11 mouse cellular contexts compared by ENCODE assay signal in the genomic region with DNA sequence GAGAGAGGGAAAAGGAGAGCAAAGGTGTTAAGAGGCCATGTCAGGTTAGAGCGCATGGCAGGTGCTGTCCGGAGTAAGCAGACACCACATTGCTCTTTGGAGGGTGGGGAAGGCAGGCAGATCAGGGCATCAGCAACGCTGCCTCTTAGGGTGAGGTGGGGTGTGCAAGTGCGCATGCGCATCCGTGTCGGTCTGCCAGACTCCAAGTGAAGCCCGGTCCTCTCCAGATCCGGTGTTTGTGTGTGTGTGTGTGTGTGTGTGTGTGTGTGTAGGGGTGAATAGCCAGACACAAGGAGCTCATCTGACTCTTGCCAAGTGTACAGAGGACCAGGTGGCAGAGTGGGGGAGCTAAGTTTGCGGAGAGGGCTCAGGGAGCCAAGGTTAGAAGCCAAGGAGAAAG. TPM values are rescaled to one million over a fixed set of nuclear protein-coding genes. Genes with fewer than 3 reads are reported as not detected.
DNase-seq lines count a peak whose midpoint lies in the region; ATAC-seq and TF ChIP-seq lines count a peak whose summit lies in the region.
"Had no signal": no experiment of that assay in that cellular context is flagged by ENCODE, and none has a peak within 500 bp of the region (broad histone marks: within the 10 kb centered on the region; RNA-seq: fewer than 3 reads in every experiment).

No protein-coding gene starts in this region.

- H3K9ac ChIP-seq in forebrain, embryonic 12.5 days, result no peak overlapping the region
- H3K9ac ChIP-seq in midbrain, embryonic 13.5 days (replicated peaks), result no peak overlapping the region
- H3K9ac ChIP-seq in midbrain, embryonic 14.5 days (replicated peaks; ENCODE audit: low read length), result no peak overlapping the region
- H3K9ac ChIP-seq: liver, embryonic 14.5 days had no signal

- H3K4me1 ChIP-seq in forebrain, embryonic 12.5 days, result peaks cover 16% of the 10 kb centered on the region
- peaks cover 44% of the 10 kb centered on the region for H3K4me1 ChIP-seq in forebrain, embryonic 10.5 days
- peaks cover 17% of the 10 kb centered on the region for H3K4me1 ChIP-seq in midbrain, embryonic 13.5 days (replicated peaks)
- no peaks in the 10 kb centered on the region for H3K4me1 ChIP-seq in midbrain, embryonic 14.5 days (ENCODE audit: control insufficient read depth, insufficient read depth, low read length)

- 59% methylated on average over 10 of the region's 10 CpGs for WGBS in forebrain, embryonic 12.5 days
- 69% methylated on average over 10 of the region's 10 CpGs for WGBS in forebrain, embryonic 10.5 days
- 64% methylated on average over 10 of the region's 10 CpGs for WGBS in midbrain, embryonic 13.5 days
- WGBS in midbrain, embryonic 14.5 days, result 65% methylated on average over 10 of the region's 10 CpGs

- no peaks in the 10 kb centered on the region for H3K9me3 ChIP-seq in forebrain, embryonic 12.5 days
- no peaks in the 10 kb centered on the region for H3K9me3 ChIP-seq in forebrain, embryonic 10.5 days
- H3K9me3 ChIP-seq in midbrain, embryonic 13.5 days, result no peaks in the 10 kb centered on the region
- no peaks in the 10 kb centered on the region for H3K9me3 ChIP-seq in midbrain, embryonic 14.5 days (ENCODE audit: control insufficient read depth, low read length)

- ATAC-seq in forebrain, embryonic 12.5 days (ENCODE audit: low FRiP score), result no peak
- ATAC-seq in midbrain, embryonic 13.5 days, result no peak
- ATAC-seq in midbrain, embryonic 14.5 days (ENCODE audit: low FRiP score, low TSS enrichment), result no peak
- ATAC-seq in frontal cortex, adult (ENCODE audit: low TSS enrichment), result no peak

- H3K27me3 ChIP-seq in forebrain, embryonic 12.5 days, result peaks cover 30% of the 10 kb centered on the region; the same call in 1 of the 2 replicates
- H3K27me3 ChIP-seq in forebrain, embryonic 10.5 days (ENCODE audit: poor library complexity, severe bottlenecking), result peaks cover 33% of the 10 kb centered on the region
- H3K27me3 ChIP-seq in midbrain, embryonic 13.5 days, result no peaks in the 10 kb centered on the region
- no peaks in the 10 kb centered on the region for H3K27me3 ChIP-seq in midbrain, embryonic 14.5 days (ENCODE audit: control insufficient read depth, insufficient read depth, low read length)
- no peaks in the 10 kb centered on the region for H3K27me3 ChIP-seq in myocyte (ENCODE audit: control insufficient read depth, insufficient read depth, insufficient read length)

- H3K4me2 ChIP-seq in forebrain, embryonic 12.5 days, result no peak overlapping the region
- no peak overlapping the region for H3K4me2 ChIP-seq in midbrain, embryonic 13.5 days (replicated peaks)
- H3K4me2 ChIP-seq in midbrain, embryonic 14.5 days (ENCODE audit: low read length), result no peak overlapping the region
- no peak overlapping the region for H3K4me2 ChIP-seq in myocyte (ENCODE audit: low read depth)

- no peak overlapping the region for H3ac ChIP-seq in myocyte (ENCODE audit: control insufficient read depth, insufficient read length)

- no peak for DNase-seq in forebrain, embryonic 10.5 days (ENCODE audit: extremely low spot score, low spot score)
- no peak for DNase-seq in midbrain, embryonic 14.5 days
- peak; percentile 44 for DNase-seq in cerebellum, adult 8-10 months
- no peak for DNase-seq in lung, postnatal 14 days
- DNase-seq: gastrocnemius, postnatal 14 days; kidney, adult 11 months had no signal

- no peak overlapping the region for H3K4me3 ChIP-seq in forebrain, embryonic 12.5 days (replicated peaks)
- no peak overlapping the region for H3K4me3 ChIP-seq in forebrain, embryonic 10.5 days
- H3K4me3 ChIP-seq in midbrain, embryonic 13.5 days (replicated peaks), result no peak overlapping the region
- no peak overlapping the region for H3K4me3 ChIP-seq in midbrain, embryonic 14.5 days (replicated peaks; ENCODE audit: low read depth, low read length)
- no peak overlapping the region for H3K4me3 ChIP-seq in myocyte

- no peaks in the 10 kb centered on the region for H3K79me2 ChIP-seq in myocyte (ENCODE audit: control insufficient read depth, insufficient read depth)

- 0 out of 2 replicates have a peak overlapping the region, but pooled peaks have one; percentile 19 for H3K27ac ChIP-seq in forebrain, embryonic 12.5 days
- H3K27ac ChIP-seq in forebrain, embryonic 10.5 days, result no peak overlapping the region
- 0 out of 2 replicates have a peak overlapping the region, but pooled peaks have one; percentile 17 for H3K27ac ChIP-seq in midbrain, embryonic 13.5 days
- no peak overlapping the region for H3K27ac ChIP-seq in midbrain, embryonic 14.5 days (replicated peaks; ENCODE audit: low read depth, low read length)
- H3K27ac ChIP-seq: liver, embryonic 14.5 days had no signal

- peaks cover 27% of the 10 kb centered on the region for H3K36me3 ChIP-seq in forebrain, embryonic 12.5 days (replicated peaks)
- H3K36me3 ChIP-seq in forebrain, embryonic 10.5 days (replicated peaks), result peaks cover 53% of the 10 kb centered on the region
- peaks cover 38% of the 10 kb centered on the region for H3K36me3 ChIP-seq in midbrain, embryonic 13.5 days
- peaks cover 29% of the 10 kb centered on the region for H3K36me3 ChIP-seq in midbrain, embryonic 14.5 days (ENCODE audit: control insufficient read depth, insufficient read depth, low read length)
- H3K36me3 ChIP-seq in myocyte (ENCODE audit: control insufficient read depth, insufficient read depth), result no peaks in the 10 kb centered on the region

- TF ChIP-seq POLR2A in myocyte (IDR thresholded peaks at IDR 0.05; ENCODE audit: insufficient read length, low read depth), result no peak

TF ChIP-seq in myocyte, 11 proteins besides CTCF, POLR2A, EP300 and RAD21:
- TF ChIP-seq USF1 (IDR thresholded peaks at IDR 0.05; ENCODE audit: low read depth) (no peak), POLR2AphosphoS2 (IDR thresholded peaks at IDR 0.05; ENCODE audit: insufficient read length, low read depth) (peak; percentile 77)

RNA-seq across cellular contexts. Expression of gene Mdfi, which starts 31.5 kb away (rescaled TPM):
- 7.2 and 9.9 TPM in 2 replicates for polyA plus RNA-seq in forebrain, embryonic 12.5 days (2016; fragmentation: Nextera tagmentation; extraction: Ambion mirVana)
- polyA plus RNA-seq in forebrain, embryonic 10.5 days (2016; fragmentation: Nextera tagmentation; extraction: Ambion mirVana), result 13.1 and 13.2 TPM in 2 replicates
- polyA plus RNA-seq in midbrain, embryonic 13.5 days (2015; fragmentation: Nextera tagmentation; extraction: Ambion mirVana), result 2.8 and 4.4 TPM in 2 replicates
- polyA plus RNA-seq in midbrain, embryonic 14.5 days (2014; fragmentation: Nextera tagmentation; extraction: Ambion mirVana), result 8.3 and 8.4 TPM in 2 replicates
- polyA plus RNA-seq in myocyte (2012; fragmentation: generic; extraction: Trizol), result 1.1 TPM

RNA-seq across cellular contexts. Expression of gene Foxp4, which starts 58.4 kb away (rescaled TPM):
- 22.6 and 24.3 TPM in 2 replicates for polyA plus RNA-seq in forebrain, embryonic 12.5 days (2016; fragmentation: Nextera tagmentation; extraction: Ambion mirVana)
- polyA plus RNA-seq in forebrain, embryonic 10.5 days (2016; fragmentation: Nextera tagmentation; extraction: Ambion mirVana), result 16.6 and 18.0 TPM in 2 replicates
- 16.0 and 25.2 TPM in 2 replicates for polyA plus RNA-seq in midbrain, embryonic 13.5 days (2015; fragmentation: Nextera tagmentation; extraction: Ambion mirVana)
- 40.6 and 40.9 TPM in 2 replicates for polyA plus RNA-seq in midbrain, embryonic 14.5 days (2014; fragmentation: Nextera tagmentation; extraction: Ambion mirVana)
- 24.7 TPM for polyA plus RNA-seq in myocyte (2012; fragmentation: generic; extraction: Trizol)

Comparison
In these comparisons a context has a peak if more than half of its experiments do, and no peak if none do; other contexts are left out.
1. H3K27ac ChIP-seq: peak in forebrain, embryonic 12.5 days (single experiment) and midbrain, embryonic 13.5 days (single experiment); none in forebrain, embryonic 10.5 days (single experiment) and midbrain, embryonic 14.5 days (single experiment).